Mouse (Mus musculus): ENCODE results near the gene Rnf208.

The Rnf208 gene

GRCm38 (mm10) chr2:25278928-25279882, 37.1 kb downstream of the Rnf208 start:
- no peak for DNase-seq (ENCODE audit: extremely low read depth, low read depth)

DNA sequence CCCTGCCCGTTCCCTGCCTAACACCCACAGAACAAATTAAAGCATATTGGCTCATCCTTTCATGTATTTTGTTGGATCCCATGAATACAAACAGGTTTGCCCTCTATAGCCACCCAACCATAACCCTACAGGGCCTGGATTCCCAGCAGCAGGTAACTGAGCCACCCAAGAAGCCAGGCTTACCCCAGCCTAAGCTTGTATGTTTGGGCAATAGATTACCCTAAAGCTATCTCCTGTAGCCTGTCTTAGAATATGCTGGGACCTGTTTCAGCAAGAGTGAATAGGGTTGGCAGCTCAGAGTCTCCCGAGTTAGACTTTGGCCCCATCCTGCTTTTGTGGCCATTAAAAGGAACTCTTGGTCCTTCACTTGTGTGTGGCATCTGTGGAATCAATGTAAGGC, 43.5 kb downstream of the Rnf208 start:
- no peak for DNase-seq (ENCODE audit: extremely low read depth, low read depth)

DNA sequence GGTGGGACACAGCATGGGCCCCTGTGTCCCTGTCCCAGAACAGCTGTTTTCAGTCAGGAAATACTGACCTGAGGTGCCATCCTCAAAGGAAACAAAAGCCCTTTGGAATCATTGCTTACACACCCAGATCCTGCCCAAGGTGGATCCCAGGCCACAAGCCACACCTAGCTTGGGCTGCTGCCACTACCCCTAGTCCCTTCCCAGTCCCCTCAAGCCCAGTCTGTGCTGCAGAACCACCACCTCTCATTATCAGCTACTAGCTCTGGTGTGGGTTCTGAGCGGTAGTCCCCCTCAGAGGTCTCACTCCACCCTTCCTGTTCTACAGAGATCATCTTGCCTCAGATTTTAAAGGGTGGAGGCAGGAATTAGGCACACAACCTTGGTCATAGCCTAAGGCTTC, 44.3 kb downstream of the Rnf208 start:
- DNase-seq (ENCODE audit: extremely low read depth, low read depth) = no peak

GRCm38 (mm10) chr2:25286837-25287636, 45.0 kb downstream of the Rnf208 start:
- DNase-seq (ENCODE audit: extremely low read depth, low read depth) = no peak

GRCm38 (mm10) chr2:25287927-25288649, 46.0 kb downstream of the Rnf208 start, which contains the start of gene Tmem210:
Tmem210 (plus strand) TSS chr2:25288145.
- no peak for DNase-seq (ENCODE audit: extremely low read depth, low read depth)

GRCm38 (mm10) chr2:25288734-25289345, 46.8 kb downstream of the Rnf208 start:
- DNase-seq (ENCODE audit: extremely low read depth, low read depth) = no peak

- no peak for DNase-seq (ENCODE audit: extremely low read depth, low read depth)
Measured at GRCm38 (mm10) chr2:25289651-25290050, 47.6 kb downstream of the Rnf208 start, which contains the start of gene Lrrc26. Lrrc26 (plus strand) TSS chr2:25289915.

DNA sequence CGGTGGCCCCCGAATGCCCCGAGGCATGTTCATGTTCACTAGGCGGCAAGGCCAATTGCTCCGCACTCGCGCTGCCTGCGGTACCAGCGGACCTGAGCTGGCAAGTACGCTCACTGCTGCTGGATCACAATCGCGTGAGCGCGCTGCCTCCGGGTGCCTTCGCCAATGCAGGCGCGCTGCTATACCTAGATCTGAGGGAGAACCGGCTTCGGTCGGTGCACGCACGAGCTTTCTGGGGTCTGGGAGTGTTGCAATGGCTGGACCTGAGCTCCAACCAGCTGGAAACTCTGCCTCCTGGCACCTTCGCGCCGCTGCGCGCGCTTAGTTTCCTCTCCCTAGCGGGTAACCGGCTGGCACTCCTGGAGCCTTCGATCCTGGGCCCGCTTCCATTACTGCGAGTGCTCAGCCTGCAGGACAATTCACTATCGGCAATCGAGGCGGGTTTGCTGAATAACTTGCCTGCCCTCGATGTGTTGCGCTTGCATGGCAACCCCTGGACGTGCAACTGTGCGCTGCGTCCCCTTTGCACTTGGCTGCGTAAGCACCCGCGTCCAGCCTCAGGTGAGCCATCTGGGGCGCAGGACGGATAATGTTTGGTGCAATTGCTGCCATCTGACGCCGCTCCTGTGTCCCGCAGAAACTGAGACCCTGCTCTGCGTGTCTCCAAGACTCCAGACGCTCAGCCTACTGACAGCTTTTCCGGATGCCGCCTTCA, 48.2 kb downstream of the Rnf208 start:
- no peak for DNase-seq (ENCODE audit: extremely low read depth, low read depth)

GRCm38 (mm10) chr2:25290816-25291130, 48.7 kb downstream of the Rnf208 start:
- no peak for DNase-seq (ENCODE audit: extremely low read depth, low read depth)

DNA sequence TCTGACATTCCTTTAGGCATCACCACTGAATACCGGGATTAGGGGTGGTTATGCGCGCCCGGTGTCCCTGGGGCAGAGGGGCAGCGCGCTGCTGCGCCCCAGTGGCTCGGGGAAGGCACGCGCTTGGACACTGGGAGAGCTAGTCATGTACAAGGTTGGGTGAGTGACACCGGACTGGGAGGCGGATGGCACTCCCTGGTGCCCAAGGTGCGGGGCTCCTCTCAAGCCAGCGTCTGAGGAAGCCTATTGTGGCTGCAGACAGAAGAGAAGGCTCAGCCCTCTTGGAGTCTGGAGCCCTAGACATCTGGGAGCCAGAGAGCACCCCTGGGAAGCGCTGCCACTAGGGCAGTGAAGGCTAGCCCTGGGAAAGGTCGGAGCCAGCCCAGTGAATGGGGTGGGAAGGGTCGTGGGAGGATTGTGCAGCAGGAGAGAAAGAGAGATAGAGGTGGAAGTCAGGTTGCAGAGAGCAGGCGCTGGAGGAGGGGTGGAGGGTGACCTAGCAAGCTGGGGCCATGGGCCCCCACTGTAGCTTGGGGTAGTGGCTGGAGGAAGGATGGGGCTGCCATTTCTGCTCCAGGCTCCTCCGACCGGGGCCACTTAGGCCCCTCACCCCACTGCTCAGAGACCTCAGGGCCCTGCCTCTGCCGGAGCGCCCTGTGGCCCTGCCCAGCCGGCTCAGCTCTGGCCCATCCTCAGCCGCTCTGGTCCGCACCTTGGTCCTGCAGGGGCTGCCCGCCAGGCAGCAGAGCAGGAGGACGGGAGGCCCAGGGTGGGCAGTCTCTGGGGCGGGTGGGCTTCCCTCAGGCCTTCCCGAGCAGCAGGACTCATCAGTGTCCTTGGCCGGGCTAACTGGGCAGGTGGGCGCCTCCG, 49.4 kb downstream of the Rnf208 start:
- no peak for DNase-seq (ENCODE audit: extremely low read depth, low read depth)

GRCm38 (mm10) chr2:25292054-25292544, 50.0 kb downstream of the Rnf208 start:
- DNase-seq (ENCODE audit: extremely low read depth, low read depth) = no peak

- DNase-seq (ENCODE audit: extremely low read depth, low read depth) = no peak
Measured at GRCm38 (mm10) chr2:25292856-25293255, 50.8 kb downstream of the Rnf208 start.

GRCm38 (mm10) chr2:25293706-25294105, 51.7 kb downstream of the Rnf208 start:
- DNase-seq (ENCODE audit: extremely low read depth, low read depth) = no peak

Data from MEL-GATA-1-ER (cell line).